Mouse (Mus musculus): Measurements from ENCODE around the gene Gm28043.

GRCm38 (mm10) chr17:29565521-29565920 is 49.2 kb upstream of the Gm28043 start:
- no peak for TF ChIP-seq POLR2A (IDR thresholded peaks at IDR 0.05; ENCODE audit: insufficient read length, low read depth)
- TF ChIP-seq USF1 (IDR thresholded peaks at IDR 0.05; ENCODE audit: low read depth), result no peak
- no peak for TF ChIP-seq MYOD1 (IDR thresholded peaks at IDR 0.05; ENCODE audit: control insufficient read depth in 1 of 3, insufficient read length in 2 of 3, low read depth in 2 of 3)
- TF ChIP-seq CEBPB (IDR thresholded peaks at IDR 0.05; ENCODE audit: insufficient read depth, poor library complexity, severe bottlenecking), result no peak
- no peak for TF ChIP-seq REST (IDR thresholded peaks at IDR 0.05; ENCODE audit: insufficient read depth, insufficient read length)
- no peak for TF ChIP-seq TCF12 (IDR thresholded peaks at IDR 0.05; ENCODE audit: insufficient read depth, poor library complexity, severe bottlenecking)
- no peak for TF ChIP-seq POLR2AphosphoS2 (IDR thresholded peaks at IDR 0.05; ENCODE audit: insufficient read length, low read depth)
- no peak for TF ChIP-seq MAX (IDR thresholded peaks at IDR 0.05; ENCODE audit: low read depth)
